Mouse (Mus musculus) liver (tissue): ENCODE measurements around the gene Slc35c2.

Source experiments
- DNase-seq: peaks from one replicate; pipeline ENCODE4 v3.0.0-alpha.2; 2020; ENCODE audit warnings: mixed read lengths

Gene Slc35c2

GRCm38 (mm10) chr2:165273589-165273988 lies 14.1 kb downstream of the Slc35c2 start:
- DNase-seq, result no peak

- DNase-seq, result no peak
These were observed 16.3 kb downstream of the Slc35c2 start for GRCm38 (mm10) chr2:165271326-165271725.

- DNase-seq, result no peak
These were observed 16.8 kb downstream of the Slc35c2 start for GRCm38 (mm10) chr2:165270858-165271257.

GRCm38 (mm10) chr2:165266739-165267138 lies 20.9 kb downstream of the Slc35c2 start:
- DNase-seq, result no peak

- DNase-seq, result no peak
These were observed 23.8 kb downstream of the Slc35c2 start for GRCm38 (mm10) chr2:165263861-165264260.

GRCm38 (mm10) chr2:165262274-165262990 lies 25.2 kb downstream of the Slc35c2 start:
- DNase-seq, result no peak

- no peak for DNase-seq
These were observed 27.8 kb downstream of the Slc35c2 start for GRCm38 (mm10) chr2:165259859-165260258.

- DNase-seq, result no peak
These were observed 29.3 kb downstream of the Slc35c2 start for GRCm38 (mm10) chr2:165258321-165258720.

- no peak for DNase-seq
These were observed 30.4 kb downstream of the Slc35c2 start for GRCm38 (mm10) chr2:165257151-165257834.

GRCm38 (mm10) chr2:165256213-165256612 lies 31.5 kb downstream of the Slc35c2 start:
- DNase-seq, result no peak

GRCm38 (mm10) chr2:165253867-165254266 lies 33.8 kb downstream of the Slc35c2 start:
- DNase-seq, result no peak

GRCm38 (mm10) chr2:165253269-165253668 lies 34.4 kb downstream of the Slc35c2 start:
- no peak for DNase-seq

GRCm38 (mm10) chr2:165252801-165253200 lies 34.9 kb downstream of the Slc35c2 start:
- no peak for DNase-seq

GRCm38 (mm10) chr2:165252381-165252780 lies 35.3 kb downstream of the Slc35c2 start:
- no peak for DNase-seq

- no peak for DNase-seq
These were observed 36.8 kb downstream of the Slc35c2 start for GRCm38 (mm10) chr2:165250903-165251302.

- DNase-seq, result no peak
These were observed 38.7 kb downstream of the Slc35c2 start for GRCm38 (mm10) chr2:165248967-165249366.

GRCm38 (mm10) chr2:165246349-165246748 lies 41.3 kb downstream of the Slc35c2 start:
- no peak for DNase-seq

- no peak for DNase-seq
These were observed 44.4 kb downstream of the Slc35c2 start for GRCm38 (mm10) chr2:165243122-165243720.

GRCm38 (mm10) chr2:165242575-165242974 lies 45.1 kb downstream of the Slc35c2 start:
- no peak for DNase-seq

GRCm38 (mm10) chr2:165241786-165242185 lies 45.9 kb downstream of the Slc35c2 start:
- no peak for DNase-seq

GRCm38 (mm10) chr2:165240371-165240770 lies 47.3 kb downstream of the Slc35c2 start:
- no peak for DNase-seq

- DNase-seq, result no peak
These were observed 48.0 kb downstream of the Slc35c2 start for GRCm38 (mm10) chr2:165239533-165240144.

- DNase-seq, result no peak
These were observed 49.1 kb downstream of the Slc35c2 start for GRCm38 (mm10) chr2:165238416-165239145.
